Mouse (Mus musculus) testis, adult 2 months (tissue): ENCODE measurements at regions not wholly inside any gene's neighbourhood (a gene's known extent, or its start where the extent isn't known, plus 50 kb on each side); places are given as distances from the start of the nearest gene placed in this dataset.

Experiments used
- CTCF ChIP-seq: fragments of 200-500 bp; IDR thresholded peaks from 2 replicates; pipeline ENCODE4 v1.5.1; 2012; ENCODE audit warnings: low read depth, mild to moderate bottlenecking, inconsistent platforms, low read length, moderate library complexity; ENCODE audit not compliant: control insufficient read depth, insufficient read depth, insufficient replicate concordance
- POLR2A ChIP-seq: fragments of 200-500 bp; IDR thresholded peaks from 2 replicates; pipeline ENCODE4 v1.6.1; 2012; ENCODE audit warnings: low read depth, mild to moderate bottlenecking, inconsistent platforms, low read length, moderate library complexity; ENCODE audit not compliant: control insufficient read depth

DNA sequence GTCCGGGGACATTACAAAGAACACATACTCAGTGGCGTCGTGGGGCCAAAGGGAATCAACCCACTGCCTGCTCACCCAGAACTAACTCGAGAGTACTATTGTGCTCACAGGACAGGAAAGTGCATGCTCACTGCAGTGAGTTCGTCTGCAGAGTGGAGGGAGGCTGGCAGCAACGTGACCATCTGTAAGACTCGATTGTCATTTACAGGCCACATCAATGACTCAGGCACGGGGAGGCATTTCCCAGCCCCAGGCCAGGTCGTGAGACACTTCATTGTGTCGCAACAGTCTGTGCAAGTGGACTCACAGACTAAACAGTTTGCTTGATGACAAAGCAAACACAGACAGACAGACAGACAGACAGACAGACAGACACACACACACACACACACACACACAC is 61.1 kb upstream of the Adamts16 start:
- TF ChIP-seq CTCF (no peak), POLR2A (no peak)
